Mouse (Mus musculus) kidney, embryonic 15.5 days (tissue): Measurements from ENCODE around the gene Rxfp1. TPM values are rescaled to one million over a fixed set of nuclear protein-coding genes. Genes with fewer than 3 reads are reported as not detected.
A peak's percentile ranks its signal among the peaks of the same experiment; 100 is the strongest.

ENCODE experiments used
- ATAC-seq: fragments of 200-750 bp; cut with Nextera tagmentation; replicated peaks from 2 replicates; pipeline ENCODE4 v1.8.0; 2017; ENCODE audit warnings: moderate TSS enrichment; ENCODE audit not compliant: low FRiP score
- H3K27ac ChIP-seq: fragments of 300-500 bp; sonication (generic); 2 replicates; pipeline ENCODE4 v1.5.1; 2015; ENCODE audit warnings: mild to moderate bottlenecking, inconsistent platforms
- H3K27me3 ChIP-seq: fragments of 300-500 bp; sonication (generic); 2 replicates; pipeline ENCODE4 v1.6.1; 2015; ENCODE audit warnings: inconsistent platforms
- H3K36me3 ChIP-seq: fragments of 300-500 bp; sonication (generic); 2 replicates; pipeline ENCODE4 v1.6.1; 2015; ENCODE audit warnings: inconsistent platforms
- H3K4me1 ChIP-seq: fragments of 300-500 bp; sonication (generic); 2 replicates; pipeline ENCODE4 v1.6.1; 2015; ENCODE audit warnings: inconsistent platforms
- H3K4me2 ChIP-seq: fragments of 300-500 bp; sonication (generic); 2 replicates; pipeline ENCODE4 v1.6.1; 2015; ENCODE audit warnings: moderate library complexity, mild to moderate bottlenecking, inconsistent platforms
- H3K4me3 ChIP-seq: fragments of 300-500 bp; sonication (generic); replicated peaks from 2 replicates; pipeline ENCODE4 v1.5.1; 2015; ENCODE audit warnings: mild to moderate bottlenecking, inconsistent platforms
- H3K9ac ChIP-seq: fragments of 300-500 bp; sonication (generic); 2 replicates; pipeline ENCODE4 v1.6.1; 2015; ENCODE audit warnings: mild to moderate bottlenecking, inconsistent platforms
- H3K9me3 ChIP-seq: fragments of 300-500 bp; sonication (generic); replicated peaks from 2 replicates; pipeline ENCODE4 v1.6.1; 2016; ENCODE audit warnings: inconsistent platforms
- whole genome bisulfite sequencing: fragments of 180-500 bp; shearing (Covaris S2); methylation state at CpG from one replicate; pipeline ENCODE4 v1.1.7; 2015; ENCODE audit warnings: mixed read lengths; 5-methylcytosine and 5-hydroxymethylcytosine counted together
- polyA plus RNA-seq: library from polyadenylated mRNA; unstranded; fragments of >200 nt; fragmentation: Nextera tagmentation; extraction: Ambion mirVana; gene quantifications from 2 replicates; pipeline ENCODE4 v1.2.1, GENCODE M21; 2015

Rxfp1 gene
- polyA plus RNA-seq, 1 experiment from 2014 or later, result 0.16 TPM

DNA sequence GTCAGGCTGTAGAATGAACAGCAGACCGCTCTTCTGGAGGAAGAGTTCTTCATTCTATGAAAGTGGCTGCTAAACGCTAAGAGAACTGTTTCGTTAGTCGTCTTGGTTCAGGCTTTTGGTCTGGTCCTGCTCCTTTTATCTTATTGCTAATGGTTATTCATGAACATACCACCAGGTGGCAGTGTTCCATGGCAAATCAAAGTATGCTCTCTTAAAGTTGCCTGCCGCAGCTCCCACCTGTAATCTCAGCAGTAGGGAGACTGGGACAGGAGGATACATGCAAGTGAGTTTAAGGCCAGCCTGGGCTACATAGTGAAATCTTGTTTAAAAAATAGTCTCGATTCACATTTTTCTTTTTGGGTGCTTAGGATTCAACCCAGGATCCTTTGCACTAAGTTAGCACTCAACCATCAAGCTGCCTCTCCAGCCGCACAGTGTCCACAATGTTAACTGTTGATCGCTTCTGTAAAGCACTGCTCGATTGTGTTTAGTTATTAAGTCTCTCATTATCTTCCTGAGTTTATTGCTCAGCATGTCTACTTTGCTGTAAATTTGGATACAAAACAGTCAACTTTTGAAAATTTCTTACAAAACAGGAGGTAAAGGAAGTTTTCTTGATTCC, 72.8 kb downstream of the Rxfp1 start:
- no peak overlapping the region for H3K4me2 ChIP-seq
- WGBS, result 39% methylated on average over 9 of the region's 9 CpGs
- H3K9ac ChIP-seq, result no peak overlapping the region
- H3K9me3 ChIP-seq, result no peaks in the 10 kb centered on the region
- no peaks in the 10 kb centered on the region for H3K36me3 ChIP-seq
- no peaks in the 10 kb centered on the region for H3K27me3 ChIP-seq
- no peak overlapping the region for H3K4me3 ChIP-seq
- H3K4me1 ChIP-seq, result no peaks in the 10 kb centered on the region
- 0 out of 2 replicates have a peak, but pooled peaks have one; percentile 43 for ATAC-seq
- no peak overlapping the region for H3K27ac ChIP-seq

GRCm38 (mm10) chr3:79656682-79657081, 81.0 kb downstream of the Rxfp1 start:
- 51% methylated on average over 5 of the region's 5 CpGs for WGBS
- Histone ChIP-seq H3K27ac (no peak overlapping the region), H3K9ac (no peak overlapping the region), H3K4me1 (0 out of 2 replicates have a peak, but pooled peaks cover 4% of the 10 kb centered on the region), H3K27me3 (no peaks in the 10 kb centered on the region), H3K4me3 (no peak overlapping the region), H3K9me3 (no peaks in the 10 kb centered on the region), H3K36me3 (no peaks in the 10 kb centered on the region), H3K4me2 (no peak overlapping the region)
- 0 out of 2 replicates have a peak, but pooled peaks have one; percentile 54 for ATAC-seq

DNA sequence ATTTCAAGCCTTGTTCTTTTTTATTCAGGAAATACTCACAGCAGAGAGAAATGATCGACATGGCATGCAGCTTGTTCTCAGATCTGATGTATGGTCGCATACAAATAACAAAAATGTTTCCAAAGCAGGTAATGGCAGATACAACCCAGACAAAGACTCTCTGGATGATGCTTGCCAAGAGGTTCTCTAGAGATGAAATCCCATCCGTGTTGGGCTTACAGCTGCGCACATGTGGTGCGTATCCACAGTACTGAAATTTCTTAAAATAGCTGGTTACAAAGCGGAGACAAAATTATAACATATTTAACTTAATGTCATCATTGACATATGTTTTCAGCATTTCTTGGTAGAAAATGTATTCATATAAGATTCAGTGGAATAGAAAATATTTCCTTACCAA, 85.6 kb downstream of the Rxfp1 start:
- no peak overlapping the region for H3K27ac ChIP-seq
- H3K9me3 ChIP-seq, result no peaks in the 10 kb centered on the region
- H3K4me1 ChIP-seq, result 0 out of 2 replicates have a peak, but pooled peaks cover 4% of the 10 kb centered on the region
- 92% methylated on average over 6 of the region's 6 CpGs for WGBS
- no peaks in the 10 kb centered on the region for H3K27me3 ChIP-seq
- no peak overlapping the region for H3K4me3 ChIP-seq
- H3K36me3 ChIP-seq, result no peaks in the 10 kb centered on the region
- no peak overlapping the region for H3K4me2 ChIP-seq
- no peak overlapping the region for H3K9ac ChIP-seq
- ATAC-seq, result no peak

GRCm38 (mm10) chr3:79629416-79629730, 108.3 kb downstream of the Rxfp1 start, which contains the start of gene Etfdh:
TSS of gene Etfdh (minus strand) at chr3:79629500.
- Histone ChIP-seq H3K27ac (peak within 1 kb of the TSS; percentile 93), H3K36me3 (peaks cover 28% of the 10 kb centered on the region), H3K9ac (peak within 1 kb of the TSS; percentile 88), H3K4me1 (peaks cover 10% of the 10 kb centered on the region; the same call in 1 of the 2 replicates), H3K4me3 (peak within 1 kb of the TSS; percentile 86), H3K9me3 (peaks cover 4% of the 10 kb centered on the region; the same call in 1 of the 2 replicates), H3K27me3 (no peaks in the 10 kb centered on the region), H3K4me2 (peak within 1 kb of the TSS; percentile 70)
- ATAC-seq, result peak; percentile 54
- WGBS, result under 1% methylated on average over 11 of the region's 11 CpGs

DNA sequence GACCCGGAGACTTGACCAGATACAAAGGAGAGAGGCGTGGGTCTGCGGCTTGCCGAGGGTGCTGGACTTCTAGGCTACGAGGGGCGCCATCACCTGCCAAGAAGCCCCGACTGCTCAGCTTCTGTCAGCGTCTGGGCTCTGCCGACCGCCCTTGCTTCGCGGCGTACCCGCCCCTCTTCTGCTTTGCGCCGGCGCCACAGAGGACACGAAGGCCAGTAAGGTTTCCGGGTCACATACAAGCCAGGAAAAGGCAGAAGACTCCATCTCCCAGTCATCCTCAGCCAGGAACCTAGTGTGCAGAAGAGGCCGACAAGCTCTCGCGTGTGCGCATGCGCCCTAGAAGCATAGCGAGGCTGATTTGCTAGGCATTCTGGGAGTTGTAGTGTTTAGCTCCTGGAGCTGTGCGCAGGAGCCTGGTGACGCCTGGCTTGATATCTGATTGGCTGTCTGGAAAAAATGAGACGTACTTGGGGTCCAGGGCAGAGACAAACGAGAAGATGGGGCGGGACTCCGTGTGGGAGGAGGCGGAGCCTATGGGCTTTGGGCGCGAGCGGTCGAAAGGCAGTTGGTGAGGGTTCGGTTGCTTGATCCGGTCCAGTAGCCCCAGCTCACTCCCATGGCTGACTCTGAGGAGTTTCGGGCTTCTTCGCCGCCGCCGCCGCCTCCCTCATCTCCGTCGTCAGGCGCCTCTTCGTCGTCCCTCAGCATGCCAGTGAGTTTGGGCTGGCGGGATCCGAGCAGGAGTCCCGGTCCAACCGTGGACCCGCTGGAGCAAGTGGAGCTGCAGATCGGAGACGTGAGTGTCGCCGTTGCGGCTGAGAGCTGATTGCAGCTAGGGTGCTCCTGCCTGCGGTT, 108.9 kb downstream of the Rxfp1 start, which contains the start of gene 4930579G24Rik:
Gene 4930579G24Rik (plus strand): TSS at position 519 of the 855 bp plus-strand sequence.
- ATAC-seq, result peak; percentile 99
- H3K9me3 ChIP-seq, result peaks cover 4% of the 10 kb centered on the region; the same call in 1 of the 2 replicates
- H3K9ac ChIP-seq, result peak within 1 kb of the TSS; percentile 88
- H3K4me1 ChIP-seq, result peaks cover 10% of the 10 kb centered on the region; the same call in 1 of the 2 replicates
- WGBS, result under 1% methylated on average over 60 of the region's 60 CpGs
- peak within 1 kb of the TSS; percentile 70 for H3K4me2 ChIP-seq
- peak within 1 kb of the TSS; percentile 93 for H3K27ac ChIP-seq
- no peaks in the 10 kb centered on the region for H3K27me3 ChIP-seq
- H3K4me3 ChIP-seq, result peak within 1 kb of the TSS; percentile 86
- H3K36me3 ChIP-seq, result peaks cover 26% of the 10 kb centered on the region

GRCm38 (mm10) chr3:79628182-79628560, 109.5 kb downstream of the Rxfp1 start:
- Histone ChIP-seq H3K27me3 (no peaks in the 10 kb centered on the region), H3K4me2 (peak overlapping the region; percentile 70), H3K9ac (peak overlapping the region; percentile 55), H3K4me3 (peak overlapping the region; percentile 86), H3K36me3 (peaks cover 25% of the 10 kb centered on the region), H3K9me3 (peaks cover 4% of the 10 kb centered on the region; the same call in 1 of the 2 replicates), H3K4me1 (peaks cover 10% of the 10 kb centered on the region; the same call in 1 of the 2 replicates), H3K27ac (peak overlapping the region; percentile 93)
- WGBS, result under 1% methylated on average over 9 of the region's 9 CpGs
- ATAC-seq, result no peak

GRCm38 (mm10) chr3:79627484-79628181, 110.0 kb downstream of the Rxfp1 start:
- peaks cover 24% of the 10 kb centered on the region for H3K36me3 ChIP-seq
- ATAC-seq, result no peak
- peak overlapping the region; percentile 70 for H3K4me2 ChIP-seq
- H3K4me1 ChIP-seq, result peaks cover 10% of the 10 kb centered on the region; the same call in 1 of the 2 replicates
- H3K9me3 ChIP-seq, result peaks cover 4% of the 10 kb centered on the region; the same call in 1 of the 2 replicates
- H3K4me3 ChIP-seq, result peak overlapping the region; percentile 86
- H3K9ac ChIP-seq, result peak overlapping the region; percentile 55
- H3K27ac ChIP-seq, result no peak overlapping the region
- WGBS, result 24% methylated on average over 10 of the region's 10 CpGs
- H3K27me3 ChIP-seq, result no peaks in the 10 kb centered on the region

GRCm38 (mm10) chr3:79609886-79610285, 127.8 kb downstream of the Rxfp1 start:
- no peak for ATAC-seq
- no peak overlapping the region for H3K4me3 ChIP-seq
- H3K27me3 ChIP-seq, result no peaks in the 10 kb centered on the region
- no peak overlapping the region for H3K27ac ChIP-seq
- 86% methylated on average over 2 of the region's 2 CpGs for WGBS
- H3K4me2 ChIP-seq, result no peak overlapping the region
- H3K4me1 ChIP-seq, result no peaks in the 10 kb centered on the region
- H3K36me3 ChIP-seq, result peaks cover 65% of the 10 kb centered on the region
- H3K9ac ChIP-seq, result no peak overlapping the region
- H3K9me3 ChIP-seq, result no peaks in the 10 kb centered on the region

DNA sequence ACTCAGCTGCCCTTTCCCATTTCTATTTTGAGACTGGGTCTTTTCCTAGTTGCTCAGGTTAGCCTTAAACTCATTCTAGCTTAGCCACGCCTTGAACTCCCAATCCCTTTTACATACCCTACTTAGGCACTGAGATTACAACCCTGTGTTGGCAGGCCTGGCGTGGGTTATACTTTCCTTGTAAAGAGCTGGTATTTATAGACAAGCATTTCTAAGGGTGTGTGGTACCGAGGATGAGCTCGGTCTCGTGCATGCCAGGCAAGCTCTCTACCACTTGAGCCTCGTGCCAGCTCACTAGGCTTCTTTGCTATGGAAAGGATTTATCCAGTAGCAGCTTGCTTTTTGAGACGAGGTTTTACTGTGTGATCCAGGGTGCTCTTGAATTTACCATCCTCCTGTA, 142.2 kb downstream of the Rxfp1 start:
- Histone ChIP-seq H3K4me2 (no peak overlapping the region), H3K4me3 (no peak overlapping the region), H3K36me3 (peaks cover 64% of the 10 kb centered on the region), H3K27ac (no peak overlapping the region), H3K9me3 (no peaks in the 10 kb centered on the region), H3K4me1 (peaks cover 13% of the 10 kb centered on the region), H3K9ac (no peak overlapping the region), H3K27me3 (no peaks in the 10 kb centered on the region)
- ATAC-seq, result no peak
- 96% methylated on average over 7 of the region's 7 CpGs for WGBS

DNA sequence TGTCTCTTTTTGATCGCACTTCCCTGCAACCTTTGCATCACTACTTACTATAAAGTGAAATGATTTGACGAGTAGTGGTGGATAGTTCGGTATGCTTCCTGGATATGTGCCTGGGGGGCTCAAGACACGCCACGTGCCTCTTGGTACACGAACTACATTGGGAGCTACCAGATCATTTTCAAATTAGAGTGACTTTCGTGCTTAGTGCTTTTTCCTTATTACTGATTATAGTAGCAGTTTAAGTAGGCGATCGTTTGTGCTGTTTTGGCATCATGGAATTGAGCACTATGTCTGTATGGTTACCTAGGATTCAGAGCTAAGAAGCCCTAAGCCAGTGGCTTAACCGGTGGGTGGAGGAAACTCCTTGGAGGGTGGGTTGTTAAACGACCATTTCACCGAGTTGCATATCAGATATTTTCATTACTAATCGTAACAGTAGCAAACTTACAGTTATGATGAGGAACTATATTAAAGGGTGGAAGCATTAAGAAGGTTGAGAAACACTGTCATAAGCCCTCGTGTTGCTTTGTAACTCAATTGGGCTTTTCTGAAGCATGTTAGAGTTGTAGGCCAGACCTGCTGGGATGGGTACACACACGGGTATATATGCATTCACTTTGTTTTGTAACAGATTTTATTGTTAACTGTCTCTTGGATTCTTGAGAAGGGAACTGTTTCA, 145.7 kb downstream of the Rxfp1 start:
- Histone ChIP-seq H3K27me3 (no peaks in the 10 kb centered on the region), H3K27ac (peak overlapping the region; percentile 88), H3K4me3 (peak overlapping the region; percentile 69), H3K9me3 (no peaks in the 10 kb centered on the region), H3K36me3 (peaks cover 33% of the 10 kb centered on the region), H3K9ac (peak overlapping the region; percentile 82), H3K4me1 (peaks cover 13% of the 10 kb centered on the region), H3K4me2 (peak overlapping the region; percentile 63)
- 4% methylated on average over 15 of the region's 15 CpGs for WGBS
- peak; percentile 17; the same call in 1 of the 2 replicates for ATAC-seq
